Mouse (Mus musculus): ENCODE measurements around the gene Olfr1065.
A peak's percentile ranks its signal among the peaks of the same experiment; 100 is the strongest.
"Not testable (repeated sequence)": the region's sequence is repeated elsewhere in the genome, so short reads cannot be mapped to it uniquely, and the experiment has no call there.

Olfr1065 gene

DNA sequence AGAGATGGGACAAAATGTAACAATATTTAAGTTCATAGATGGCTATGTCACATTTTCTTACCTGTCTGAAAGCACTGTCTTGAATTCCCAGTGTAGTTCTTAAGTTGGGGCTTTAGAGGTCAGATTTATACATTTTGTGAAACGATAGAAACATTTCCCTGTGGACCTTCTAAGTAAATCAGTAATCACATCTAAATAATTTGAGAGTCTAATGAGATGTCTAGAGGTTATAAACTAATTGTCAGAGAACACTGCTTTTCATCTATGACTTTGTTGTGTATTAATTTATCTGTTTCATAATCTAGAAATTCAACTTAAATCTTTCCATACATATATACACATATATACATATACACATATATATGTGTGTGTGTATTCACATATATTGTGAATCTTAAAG is at the start of gene Olfr1065:
Olfr1065 (minus strand) TSS at position 101 of the 400 bp plus-strand sequence.
- DNase-seq (ENCODE audit: low spot score in 2 of 2): not testable (repeated sequence)

DNA sequence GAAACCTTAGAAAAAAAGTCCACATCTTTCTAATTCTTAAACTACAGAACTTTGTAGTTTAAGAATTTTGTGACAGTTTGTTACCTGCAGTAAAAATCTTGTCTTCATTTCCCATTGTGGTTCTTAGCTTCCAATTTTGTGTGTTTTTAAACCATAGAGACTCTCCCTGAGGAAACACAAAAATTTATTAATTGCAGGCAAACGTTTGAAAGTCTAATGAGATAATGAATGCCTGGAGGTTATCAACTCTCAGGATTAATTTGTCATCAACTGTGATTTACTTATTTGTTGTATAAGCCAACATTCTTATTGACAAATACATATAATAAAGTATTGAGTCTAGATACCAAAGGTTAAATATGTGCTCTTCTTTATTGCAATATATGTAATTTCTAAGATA is 36.9 kb upstream of the Olfr1065 start, which contains the start of gene Olfr228:
Olfr228 (minus strand) TSS at position 101 of the 400 bp plus-strand sequence.
- no peak for DNase-seq (ENCODE audit: low spot score in 2 of 2)

DNA sequence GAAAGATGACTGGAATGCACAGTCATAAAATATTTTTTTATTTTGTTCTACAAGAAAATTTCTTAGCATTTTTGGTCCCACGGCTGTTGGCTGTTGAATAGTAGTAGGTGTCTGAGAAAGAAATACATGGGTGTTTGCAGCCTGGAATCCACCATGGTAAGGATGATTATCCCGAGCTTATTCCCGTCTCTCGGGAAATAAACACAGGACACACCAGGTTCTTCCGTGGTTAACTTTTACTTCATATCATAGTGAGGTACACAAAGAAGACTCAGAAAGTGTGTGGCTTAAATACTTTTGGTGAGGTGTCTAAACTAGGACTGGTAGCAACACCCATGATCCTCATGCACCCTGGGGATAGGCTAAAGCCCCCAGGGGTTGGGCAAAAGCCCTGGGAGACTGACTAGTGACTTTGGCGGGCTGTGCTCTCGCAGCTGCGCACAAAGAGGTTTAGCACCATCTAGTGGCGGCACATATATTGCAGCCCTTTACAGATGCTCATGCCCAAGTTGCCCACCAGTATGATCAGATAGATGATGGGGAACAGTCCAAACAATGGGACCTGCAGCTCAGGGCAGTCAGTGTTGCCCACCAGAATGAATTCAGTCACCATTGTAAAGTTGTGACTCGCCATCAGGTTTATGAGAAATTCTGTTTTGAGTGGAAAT is 14.2 kb upstream of the Olfr1065 start:
- peak; percentile 15 to 42 for DNase-seq (ENCODE audit: low spot score in 2 of 2)

DNA sequence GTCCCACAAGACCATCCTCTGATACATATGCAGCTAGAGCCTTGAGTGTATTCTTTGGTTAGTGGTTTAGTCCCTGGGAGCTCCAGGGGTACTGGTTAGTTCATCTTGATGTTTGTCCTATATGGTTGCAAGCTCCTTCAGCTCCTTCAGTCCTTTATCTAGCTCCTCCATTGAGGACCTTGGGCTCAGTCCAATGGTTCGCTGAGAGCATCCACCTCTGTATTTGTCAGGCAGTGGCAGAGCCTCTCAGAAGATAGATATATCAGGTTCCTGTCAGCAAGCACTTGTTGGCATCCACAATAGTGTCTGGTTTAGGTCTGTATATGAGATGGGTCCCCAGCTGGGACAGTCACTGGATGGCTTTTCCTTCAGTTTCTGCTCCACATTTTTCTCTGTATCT is 10.0 kb upstream of the Olfr1065 start:
- no peak for DNase-seq (ENCODE audit: low spot score in 2 of 2)

DNA sequence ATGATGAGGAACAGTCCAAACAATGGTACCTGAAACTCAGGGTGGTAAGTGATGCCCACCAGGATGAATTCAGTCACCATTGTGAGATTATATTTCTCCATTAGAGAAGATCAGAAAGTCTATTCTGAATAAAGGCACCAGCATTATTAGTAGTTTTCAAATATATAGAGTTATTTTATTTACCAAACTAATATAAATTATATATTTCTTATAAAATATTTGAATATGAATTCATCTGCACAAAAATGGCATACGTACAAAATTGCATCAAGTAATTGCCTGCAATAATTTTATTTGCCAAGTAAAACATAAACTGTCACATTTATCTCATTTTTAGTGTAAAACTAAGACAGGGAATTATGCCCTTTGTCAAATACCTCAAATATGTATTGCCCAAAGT is 5.8 kb upstream of the Olfr1065 start, which contains the start of gene Olfr1066:
Olfr1066 (minus strand) TSS at position 101 of the 400 bp plus-strand sequence.
- no peak for DNase-seq (ENCODE audit: low spot score in 2 of 2)

DNA sequence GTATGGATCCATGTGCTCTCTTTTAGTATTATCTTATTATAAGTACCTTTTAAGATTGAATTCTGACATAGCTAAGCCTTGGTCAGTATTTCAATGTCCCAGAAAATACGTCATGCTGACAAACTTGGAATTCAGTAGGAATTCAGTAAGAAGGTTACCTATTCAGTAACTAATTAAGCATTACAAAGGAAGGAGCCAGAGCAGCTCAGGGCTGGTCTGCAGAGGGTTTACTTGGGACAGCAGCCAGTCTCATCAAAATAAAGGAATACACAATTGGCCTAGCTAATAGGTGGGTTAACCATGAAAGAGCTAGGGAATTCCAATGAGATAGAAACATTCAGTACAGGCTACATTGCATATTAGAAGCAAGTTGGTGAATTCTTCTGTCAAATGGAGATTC is 8.3 kb downstream of the Olfr1065 start:
- DNase-seq (ENCODE audit: low spot score in 2 of 2): not testable (repeated sequence)

DNA sequence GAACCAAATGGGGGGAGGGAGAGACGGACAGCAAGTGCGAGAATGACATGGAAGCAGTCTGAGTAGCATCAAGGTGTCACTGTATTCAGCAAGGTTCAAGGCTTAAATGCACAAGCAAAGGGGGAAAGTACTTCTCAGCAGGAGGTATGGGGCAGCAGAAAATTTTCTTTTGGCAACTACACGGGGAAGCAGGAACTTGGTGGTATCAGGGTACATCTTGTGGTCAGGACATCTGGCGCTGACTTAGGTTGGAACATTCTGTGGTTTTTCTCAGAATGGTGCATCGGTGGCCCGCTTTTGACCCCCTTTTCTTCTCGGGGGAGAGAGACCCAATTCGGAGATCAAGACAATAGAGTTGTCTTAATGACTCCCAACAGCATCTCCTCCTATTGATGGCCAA is 21.9 kb downstream of the Olfr1065 start:
- not testable (repeated sequence) for DNase-seq (ENCODE audit: low spot score in 2 of 2)

DNA sequence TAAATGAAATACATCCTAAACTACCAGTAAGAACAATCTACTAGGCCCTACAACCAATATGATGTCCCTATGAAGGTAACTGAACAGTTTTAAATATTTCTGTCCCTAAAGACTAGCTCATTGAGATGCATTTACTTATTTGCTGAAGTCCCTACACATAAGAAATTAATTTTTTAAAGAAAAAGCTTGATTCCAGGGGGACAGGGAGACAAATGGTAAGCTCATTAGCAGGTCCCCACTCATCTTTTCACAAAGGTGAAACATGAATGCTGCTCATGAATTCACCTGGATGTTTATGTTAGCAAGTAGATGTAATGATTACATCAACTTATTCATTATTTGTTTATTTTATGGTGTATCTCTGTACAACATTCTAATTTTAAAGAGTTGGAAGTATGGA is 23.7 kb downstream of the Olfr1065 start, which contains the start of gene Olfr1062:
Olfr1062 (minus strand) TSS at position 101 of the 400 bp plus-strand sequence.
- not testable (repeated sequence) for DNase-seq (ENCODE audit: low spot score in 2 of 2)

DNA sequence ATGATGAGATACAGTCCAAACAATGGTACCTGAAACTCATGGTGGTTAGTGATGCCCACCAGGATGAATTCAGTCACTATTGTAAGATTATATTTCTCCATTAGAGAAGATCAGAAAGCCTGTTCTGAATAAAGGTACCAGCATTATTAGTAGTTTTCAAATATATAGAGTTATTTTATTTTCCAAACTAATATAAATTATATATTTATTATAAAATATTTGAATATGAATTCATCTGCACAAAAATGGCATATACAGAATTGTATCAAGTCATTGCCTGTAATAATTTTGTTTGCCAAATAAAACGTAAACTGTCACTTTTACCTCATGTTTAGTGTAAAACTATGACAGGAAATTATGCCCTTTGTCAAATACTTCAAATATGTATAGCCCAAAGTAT is 36.4 kb downstream of the Olfr1065 start, which contains the start of gene Olfr1061:
Olfr1061 (minus strand) TSS at position 101 of the 400 bp plus-strand sequence.
- no peak for DNase-seq (ENCODE audit: low spot score in 2 of 2)

DNA sequence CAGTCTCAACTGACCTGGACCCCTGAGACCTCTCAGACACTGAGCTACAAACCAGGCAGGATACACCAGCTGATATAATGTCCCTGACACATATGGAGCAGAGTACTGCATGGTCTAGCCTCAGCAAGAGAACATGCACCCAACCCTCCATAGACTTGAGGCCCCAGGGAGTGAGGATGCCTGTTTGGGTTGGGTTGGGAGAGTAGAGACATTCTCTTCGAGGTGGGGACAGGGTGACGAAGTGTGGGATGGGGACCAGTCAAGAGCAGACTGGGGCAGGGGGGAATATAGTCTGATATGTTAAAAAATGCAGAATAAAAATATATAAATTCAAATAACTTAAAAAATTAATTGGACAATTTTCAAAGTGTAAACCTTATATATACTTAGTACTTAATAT is 55.3 kb downstream of the Olfr1065 start:
- no peak for DNase-seq (ENCODE audit: low spot score in 2 of 2)
